Mouse (Mus musculus): ENCODE results near the gene Pdzrn3.
A peak's percentile ranks its signal among the peaks of the same experiment; 100 is the strongest.

The Pdzrn3 gene

DNA sequence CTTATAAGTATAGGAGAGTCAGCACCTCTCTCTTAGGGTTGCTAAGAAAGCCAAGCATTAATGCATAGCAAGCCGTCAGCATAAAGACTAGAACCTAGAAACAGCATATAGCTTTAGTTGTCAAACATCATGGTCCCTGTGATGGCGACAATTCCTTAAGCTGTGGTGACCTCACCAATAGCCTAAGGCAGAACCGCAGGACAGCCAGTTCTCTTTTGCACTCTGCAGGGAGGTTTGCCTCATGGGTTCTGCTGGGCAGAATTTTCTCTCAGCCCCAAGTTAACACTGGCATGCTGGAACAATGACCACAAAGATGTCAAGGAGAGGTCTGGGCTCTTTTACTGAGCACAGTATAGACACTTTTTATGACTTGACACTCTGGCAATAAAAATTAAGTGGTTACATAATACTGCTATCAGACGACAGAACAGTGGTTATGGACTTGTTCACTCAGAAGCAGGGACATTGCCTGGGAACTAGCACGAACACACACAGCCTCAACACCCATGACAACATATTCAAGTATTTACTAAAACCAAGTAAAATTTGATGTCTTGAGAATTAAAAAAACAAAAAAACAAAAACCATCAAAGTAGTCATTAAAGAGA, 90.0 kb downstream of the Pdzrn3 start:
- no peak for DNase-seq

DNA sequence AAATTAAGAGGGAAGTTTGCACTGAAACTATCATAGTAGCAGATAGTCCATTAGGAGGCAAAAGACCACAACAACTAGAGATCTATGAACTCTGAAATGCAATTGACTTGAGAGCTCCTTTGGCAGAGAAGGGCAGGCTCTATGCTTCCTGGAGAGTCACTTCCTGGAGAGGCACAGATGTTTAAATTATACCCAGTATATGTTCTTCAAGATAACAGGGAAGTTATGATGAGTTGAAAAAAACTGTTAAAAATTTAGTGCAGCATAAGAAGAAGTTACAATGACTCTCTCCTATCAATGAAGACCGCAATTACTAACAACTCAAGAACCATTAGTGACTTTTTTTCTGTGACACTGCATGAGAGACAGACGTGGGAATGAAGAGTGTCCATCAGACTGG, 90.6 kb downstream of the Pdzrn3 start:
- DNase-seq, result no peak

GRCm38 (mm10) chr6:101284368-101284955, 93.2 kb downstream of the Pdzrn3 start:
- DNase-seq, result no peak

DNA sequence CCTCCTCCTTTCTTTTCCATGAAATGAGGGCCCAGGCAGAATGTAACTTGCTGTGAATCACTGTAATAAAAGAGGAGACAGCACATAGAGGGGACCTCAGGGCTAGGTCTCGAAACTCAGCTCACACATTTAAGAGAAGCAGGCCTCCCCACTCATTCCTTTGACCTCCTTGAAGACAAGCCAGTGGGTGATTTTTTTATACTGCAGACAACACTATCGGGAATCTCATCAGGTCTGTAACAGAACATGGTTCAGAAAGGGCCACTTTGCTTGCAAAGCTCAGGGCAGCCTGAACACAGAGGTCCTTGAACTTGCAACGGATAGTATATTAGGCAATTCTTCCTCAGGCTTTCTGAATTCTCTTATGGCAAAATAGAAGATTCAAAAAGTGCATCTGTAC, 93.8 kb downstream of the Pdzrn3 start:
- DNase-seq, result no peak

DNA sequence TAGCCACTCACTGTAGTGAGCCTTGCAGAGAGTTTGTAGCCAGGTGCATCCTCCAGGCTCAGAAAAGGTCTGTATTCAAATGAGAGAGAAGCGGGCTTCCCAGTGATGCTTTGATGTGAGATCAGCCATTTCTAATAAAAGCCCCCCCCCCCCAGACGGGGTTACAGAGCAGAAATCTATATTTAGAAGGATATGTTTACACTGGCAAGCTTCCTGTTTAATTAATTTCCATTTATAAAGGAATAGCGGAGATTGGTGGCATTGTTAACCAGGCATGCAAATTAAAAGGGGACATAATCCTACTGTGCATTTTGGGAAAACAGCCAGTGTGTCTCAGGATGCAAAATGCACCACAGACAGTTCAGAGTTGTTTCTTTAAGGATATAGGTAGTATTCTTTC, 96.1 kb downstream of the Pdzrn3 start:
- DNase-seq, result no peak

- no peak for DNase-seq
Observed at GRCm38 (mm10) chr6:101280811-101281218, 96.9 kb downstream of the Pdzrn3 start.

DNA sequence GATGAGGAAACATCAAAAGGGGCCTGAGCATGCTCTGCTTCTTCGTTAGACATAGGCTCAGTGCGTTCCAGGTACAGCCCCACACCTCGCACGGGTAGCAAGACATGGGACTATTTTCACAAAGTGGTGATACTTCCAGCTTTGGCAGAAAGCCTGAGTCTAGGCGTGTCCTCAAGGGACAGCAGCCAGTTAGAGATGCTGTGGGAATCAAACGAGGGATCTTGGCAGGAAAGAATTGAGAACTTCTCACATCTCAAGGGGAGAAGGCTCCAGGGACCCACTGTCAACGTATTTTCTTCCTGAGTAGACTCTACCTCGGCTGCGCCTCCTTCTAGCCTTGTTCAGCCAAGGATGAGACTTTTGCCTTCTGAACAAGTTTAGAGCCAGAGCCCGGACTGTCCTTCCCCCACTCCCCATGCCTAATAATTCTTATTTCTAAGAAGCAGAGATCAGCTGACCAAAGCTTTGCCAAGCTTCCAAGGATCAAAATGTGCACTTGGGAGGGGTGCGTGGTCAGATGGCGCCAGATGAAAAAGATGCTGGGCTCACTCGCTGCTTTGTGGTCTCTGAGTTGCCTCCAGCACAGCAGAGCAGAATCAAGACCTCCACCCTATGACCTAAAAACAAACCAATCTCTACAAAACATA, 99.3 kb downstream of the Pdzrn3 start:
- DNase-seq, result no peak

GRCm38 (mm10) chr6:101276261-101276660, 101.4 kb downstream of the Pdzrn3 start:
- DNase-seq, result no peak

- DNase-seq, result no peak
Observed at GRCm38 (mm10) chr6:101275806-101276205, 101.9 kb downstream of the Pdzrn3 start.

DNA sequence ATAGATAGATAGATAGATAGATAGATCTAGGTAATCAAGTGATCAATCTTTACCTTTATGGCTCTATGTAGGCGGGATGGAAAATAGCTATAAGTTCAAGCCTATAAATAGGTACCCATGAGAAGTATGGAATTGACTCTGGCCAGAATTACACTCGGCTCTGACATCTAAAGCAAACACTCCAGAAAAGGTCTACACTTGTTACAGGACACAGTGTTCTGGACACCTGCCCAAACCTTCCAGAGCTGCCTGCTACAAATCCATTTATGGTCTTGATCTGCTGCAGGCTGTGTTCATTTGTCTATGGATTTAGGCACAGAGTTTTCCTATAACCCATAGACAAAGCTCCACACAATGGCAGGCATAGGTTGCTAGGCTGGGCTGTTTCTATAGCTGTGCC, 102.9 kb downstream of the Pdzrn3 start:
- DNase-seq, result no peak

DNA sequence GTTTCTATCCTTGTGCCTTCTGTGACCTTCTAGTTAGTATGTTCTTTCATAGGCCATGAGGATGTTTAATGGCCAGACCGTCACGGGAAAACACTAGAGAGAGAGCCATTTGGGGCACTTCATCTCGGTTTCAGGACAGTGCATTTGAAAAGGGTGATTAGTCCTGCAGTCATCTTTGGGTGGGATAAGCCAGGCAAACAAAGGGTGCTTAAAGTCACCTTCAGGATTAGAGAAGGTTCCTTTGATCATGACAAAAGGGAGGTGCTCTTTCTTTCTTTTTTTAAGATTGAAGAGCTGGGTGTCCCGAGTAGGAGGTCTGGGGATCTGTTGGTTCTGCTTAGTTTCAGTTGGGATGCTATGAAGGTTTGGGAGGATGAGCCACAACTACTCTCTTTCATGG, 105.4 kb downstream of the Pdzrn3 start:
- DNase-seq, result no peak

- DNase-seq, result no peak
Observed at GRCm38 (mm10) chr6:101271378-101272135, 106.1 kb downstream of the Pdzrn3 start.

DNA sequence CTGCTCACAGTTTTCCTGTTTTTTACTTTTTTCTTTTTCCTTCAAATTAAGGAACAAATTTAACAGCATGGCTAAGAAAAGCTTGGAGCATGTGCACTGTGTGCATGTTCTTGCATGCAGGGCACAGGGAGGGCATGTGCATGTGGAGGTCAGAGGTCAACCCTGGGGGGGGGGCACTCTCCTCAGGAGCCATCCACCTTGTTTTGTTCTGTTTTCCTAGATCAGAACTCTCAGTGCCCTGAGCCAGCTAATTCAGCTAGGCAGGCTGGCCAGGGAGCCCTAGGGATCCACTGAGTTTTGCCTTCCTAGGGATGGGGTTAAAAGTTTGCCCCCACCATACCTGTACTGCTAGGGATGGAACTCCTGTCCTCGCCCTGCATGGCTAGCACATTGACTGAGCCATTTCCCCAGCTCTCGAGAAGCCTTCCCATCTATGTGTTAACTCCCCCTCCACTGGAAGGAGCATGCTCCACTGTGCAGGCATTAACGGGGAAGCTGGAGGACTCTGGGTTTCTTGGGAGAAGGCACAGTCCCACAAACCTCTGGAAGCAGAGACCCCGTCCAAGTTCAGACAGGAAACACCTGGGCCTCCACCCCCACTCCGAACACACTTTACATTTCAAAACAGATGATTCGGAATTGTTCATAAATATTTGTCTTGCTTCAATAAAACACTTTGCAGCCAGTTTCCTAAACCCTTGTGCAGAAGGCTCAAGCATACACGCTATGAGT, 107.4 kb downstream of the Pdzrn3 start:
- DNase-seq, result no peak

GRCm38 (mm10) chr6:101269335-101270094, 108.2 kb downstream of the Pdzrn3 start:
- DNase-seq, result no peak

DNA sequence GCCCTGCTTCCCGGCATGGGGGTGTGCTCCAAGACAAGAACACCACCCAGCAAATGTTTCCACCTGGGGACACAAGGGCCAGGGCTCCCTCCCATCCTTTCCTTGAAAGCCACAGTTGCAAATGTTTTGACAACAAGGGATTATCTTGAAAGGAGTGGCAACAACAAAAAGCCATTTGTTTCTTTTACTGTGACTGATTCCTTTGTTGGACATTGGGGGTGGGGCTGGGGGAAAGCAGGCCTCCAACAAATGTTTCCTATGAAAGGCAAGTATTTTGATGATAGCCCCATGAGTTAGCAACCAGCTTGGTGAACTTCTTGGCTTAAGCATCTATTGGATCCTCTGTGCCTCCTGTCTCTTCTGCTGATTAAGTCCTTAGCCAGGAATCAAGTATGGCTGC, 109.4 kb downstream of the Pdzrn3 start:
- DNase-seq, result no peak

DNA sequence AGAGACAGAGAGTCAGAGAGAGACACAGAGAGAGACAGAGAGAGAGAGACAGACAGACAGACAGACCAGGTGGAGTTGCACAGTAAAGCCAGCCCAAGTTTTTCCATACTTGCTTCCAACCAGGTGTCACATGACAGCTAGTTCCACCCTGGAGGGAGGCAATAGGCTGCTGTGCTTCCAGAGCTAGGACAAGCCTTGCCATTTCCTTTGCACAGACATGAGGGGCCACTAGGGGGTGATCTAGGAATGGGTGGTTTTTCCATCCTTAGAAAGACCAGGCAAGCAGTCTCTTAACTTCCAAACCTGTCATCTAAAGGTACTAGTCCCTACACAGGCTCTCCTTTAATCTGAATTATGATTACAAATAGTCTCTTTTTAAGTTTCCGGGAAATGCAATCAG, 110.9 kb downstream of the Pdzrn3 start:
- peak; percentile 11 to 13 for DNase-seq

GRCm38 (mm10) chr6:101263544-101263943, 114.2 kb downstream of the Pdzrn3 start:
- DNase-seq, result no peak

GRCm38 (mm10) chr6:101261513-101261912, 116.2 kb downstream of the Pdzrn3 start:
- no peak for DNase-seq

DNA sequence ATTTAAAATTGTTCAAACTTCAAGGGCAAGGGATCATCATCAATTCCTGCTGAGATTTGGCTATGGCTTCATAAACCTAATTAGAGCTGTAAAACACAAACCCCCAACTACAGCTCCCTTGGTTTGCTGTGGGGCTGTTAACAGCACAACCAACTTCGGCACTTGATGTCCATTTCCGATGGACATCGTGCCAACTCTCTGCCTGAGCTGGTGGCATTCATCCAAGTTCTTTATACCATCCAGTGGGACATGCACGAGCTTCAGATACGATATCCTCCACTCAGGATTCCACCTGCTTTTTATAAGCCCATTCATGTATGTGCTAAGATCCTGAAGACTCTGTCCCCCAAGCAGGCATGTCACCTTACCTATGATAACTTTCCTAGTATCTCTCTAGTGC, 118.3 kb downstream of the Pdzrn3 start:
- no peak for DNase-seq

GRCm38 (mm10) chr6:101257418-101257817, 120.3 kb downstream of the Pdzrn3 start:
- no peak for DNase-seq

DNA sequence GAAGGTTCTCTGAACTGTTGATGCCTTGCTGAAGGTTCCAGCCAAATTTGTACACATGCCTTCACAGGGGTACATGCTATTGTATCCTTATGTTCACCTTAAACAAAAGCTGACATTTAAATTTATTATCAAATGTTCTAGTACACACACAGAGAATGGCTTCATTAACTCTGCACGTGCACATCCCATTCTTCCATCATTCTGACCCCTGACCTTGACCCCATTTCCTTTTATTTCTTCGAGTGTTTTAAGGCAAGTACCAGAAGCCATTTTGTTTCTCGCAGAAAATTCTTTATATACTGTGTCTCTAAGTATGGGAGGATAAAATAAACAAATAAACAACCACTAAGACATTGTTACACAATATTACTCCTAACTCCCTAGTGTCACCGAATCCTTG, 123.0 kb downstream of the Pdzrn3 start:
- DNase-seq, result no peak

GRCm38 (mm10) chr6:101251916-101252603, 125.6 kb downstream of the Pdzrn3 start:
- DNase-seq, result no peak
